Mouse (Mus musculus) forebrain, embryonic 13.5 days (tissue): ENCODE results near the gene Sae1. TPM values are rescaled to one million over a fixed set of nuclear protein-coding genes. Genes with fewer than 3 reads are reported as not detected.

Experiments
- ATAC-seq: fragments of 200-750 bp; cut with Nextera tagmentation; 2 replicates; pipeline ENCODE4 v1.8.0; 2017
- H3K27ac ChIP-seq: fragments of 300-500 bp; sonication (generic); 2 replicates; pipeline ENCODE4 v1.5.1; 2015; ENCODE audit warnings: inconsistent platforms, mild to moderate bottlenecking, moderate library complexity
- H3K27me3 ChIP-seq: fragments of 300-500 bp; sonication (generic); 2 replicates; pipeline ENCODE4 v1.6.1; 2015; ENCODE audit warnings: mild to moderate bottlenecking, inconsistent platforms
- H3K36me3 ChIP-seq: fragments of 300-500 bp; sonication (generic); 2 replicates; pipeline ENCODE4 v1.6.1; 2015; ENCODE audit warnings: mild to moderate bottlenecking, inconsistent platforms; ENCODE audit not compliant: poor library complexity, severe bottlenecking
- H3K4me1 ChIP-seq: fragments of 300-500 bp; sonication (generic); 2 replicates; pipeline ENCODE4 v1.6.1; 2015; ENCODE audit warnings: inconsistent platforms
- H3K4me2 ChIP-seq: fragments of 300-500 bp; sonication (generic); 2 replicates; pipeline ENCODE4 v1.6.1; 2015; ENCODE audit warnings: inconsistent platforms, mild to moderate bottlenecking, moderate library complexity
- H3K4me3 ChIP-seq: fragments of 300-500 bp; sonication (generic); 2 replicates; pipeline ENCODE4 v1.5.1; 2015; ENCODE audit warnings: mild to moderate bottlenecking, inconsistent platforms
- H3K9ac ChIP-seq: fragments of 300-500 bp; sonication (generic); 2 replicates; pipeline ENCODE4 v1.6.1; 2015; ENCODE audit warnings: mild to moderate bottlenecking, inconsistent platforms
- H3K9me3 ChIP-seq: fragments of 300-500 bp; sonication (generic); replicated peaks from 2 replicates; pipeline ENCODE4 v1.6.1; 2016; ENCODE audit warnings: inconsistent platforms
- WGBS: fragments of 180-500 bp; shearing (Covaris S2); methylation state at CpG from one replicate; pipeline ENCODE4 v1.1.7; 2015; 5-methylcytosine and 5-hydroxymethylcytosine counted together
- polyA plus RNA-seq: library from polyadenylated mRNA; unstranded; fragments of >200 nt; fragmentation: Nextera tagmentation; extraction: Ambion mirVana; gene quantifications from 2 replicates; pipeline ENCODE4 v1.2.1, GENCODE M21; 2015

Gene Sae1
- polyA plus RNA-seq, 1 experiment from 2014 or later = 355 TPM

- no peak for ATAC-seq
- H3K4me1 ChIP-seq = no peaks in the 10 kb centered on the region
- H3K27ac ChIP-seq = no peak overlapping the region
- 91% methylated on average over 3 of the region's 3 CpGs for WGBS
- no peaks in the 10 kb centered on the region for H3K27me3 ChIP-seq
- H3K4me2 ChIP-seq = no peak overlapping the region
- H3K9ac ChIP-seq = 0 out of 2 replicates have a peak overlapping the region, but pooled peaks have one; percentile 8
- H3K9me3 ChIP-seq = no peaks in the 10 kb centered on the region
- peaks cover 81% of the 10 kb centered on the region for H3K36me3 ChIP-seq
- no peak overlapping the region for H3K4me3 ChIP-seq
These were observed 58.5 kb downstream of the Sae1 start for GRCm38 (mm10) chr7:16329146-16329545.

- Histone ChIP-seq H3K4me3 (no peak overlapping the region), H3K36me3 (peaks cover 65% of the 10 kb centered on the region), H3K27ac (no peak overlapping the region), H3K27me3 (no peaks in the 10 kb centered on the region), H3K4me1 (no peaks in the 10 kb centered on the region), H3K9me3 (no peaks in the 10 kb centered on the region), H3K9ac (no peak overlapping the region), H3K4me2 (no peak overlapping the region)
- no peak for ATAC-seq
- 98% methylated on average over 2 of the region's 2 CpGs for WGBS
These were observed 61.0 kb downstream of the Sae1 start for GRCm38 (mm10) chr7:16326607-16326971.

DNA sequence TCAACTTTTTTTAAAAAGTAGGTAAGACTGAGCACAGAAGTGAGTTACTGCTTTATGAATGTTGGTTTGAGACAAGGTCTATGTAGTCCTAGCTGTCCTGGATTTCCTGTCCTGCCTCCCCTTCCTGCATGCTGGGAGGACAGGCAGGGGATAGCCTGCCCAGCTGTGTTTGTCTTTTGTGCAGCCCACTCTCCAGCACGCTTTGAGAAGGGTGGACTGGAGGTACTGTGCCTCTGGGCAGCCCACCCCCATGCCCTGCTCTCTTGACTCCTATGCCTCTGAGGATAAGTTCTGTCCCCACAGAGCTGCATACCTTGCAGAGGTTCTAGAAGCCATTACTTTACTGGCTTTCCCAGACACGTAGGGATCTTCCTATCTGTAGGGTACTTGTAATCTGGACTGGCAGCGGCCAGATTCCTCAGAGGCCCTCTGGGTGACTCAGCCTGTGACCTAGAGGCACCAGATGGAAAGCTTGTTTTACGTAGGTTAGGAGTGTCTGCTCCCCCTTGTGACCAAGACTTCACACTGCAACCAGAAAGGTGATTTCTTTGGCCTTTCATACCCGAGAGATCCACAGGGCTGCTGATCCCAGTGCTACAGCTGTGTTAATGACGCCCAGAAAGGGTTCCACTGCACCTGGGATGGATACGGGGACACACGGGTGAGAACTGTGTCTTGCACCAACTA lies 61.5 kb downstream of the Sae1 start:
- no peak overlapping the region for H3K4me3 ChIP-seq
- no peak overlapping the region for H3K27ac ChIP-seq
- H3K4me2 ChIP-seq = no peak overlapping the region
- no peak overlapping the region for H3K9ac ChIP-seq
- peak; percentile 53; the same call in 1 of the 2 replicates for ATAC-seq
- H3K4me1 ChIP-seq = no peaks in the 10 kb centered on the region
- no peaks in the 10 kb centered on the region for H3K9me3 ChIP-seq
- 41% methylated on average over 8 of the region's 8 CpGs for WGBS
- H3K36me3 ChIP-seq = peaks cover 65% of the 10 kb centered on the region
- no peaks in the 10 kb centered on the region for H3K27me3 ChIP-seq

- no peak overlapping the region for H3K4me2 ChIP-seq
- no peak overlapping the region for H3K9ac ChIP-seq
- no peak for ATAC-seq
- no peak overlapping the region for H3K4me3 ChIP-seq
- no peaks in the 10 kb centered on the region for H3K4me1 ChIP-seq
- no peak overlapping the region for H3K27ac ChIP-seq
- peaks cover 52% of the 10 kb centered on the region for H3K36me3 ChIP-seq
- 94% methylated on average over 7 of the region's 7 CpGs for WGBS
- H3K27me3 ChIP-seq = no peaks in the 10 kb centered on the region
- no peaks in the 10 kb centered on the region for H3K9me3 ChIP-seq
These were observed 62.9 kb downstream of the Sae1 start for GRCm38 (mm10) chr7:16324661-16325060.

GRCm38 (mm10) chr7:16320479-16320878 lies 67.1 kb downstream of the Sae1 start:
- ATAC-seq = no peak
- Histone ChIP-seq H3K36me3 (peaks cover 21% of the 10 kb centered on the region), H3K27ac (no peak overlapping the region), H3K4me1 (no peaks in the 10 kb centered on the region), H3K27me3 (no peaks in the 10 kb centered on the region), H3K9me3 (no peaks in the 10 kb centered on the region), H3K4me2 (no peak overlapping the region), H3K9ac (no peak overlapping the region), H3K4me3 (no peak overlapping the region)
- WGBS = 92% methylated on average over 6 of the region's 6 CpGs

DNA sequence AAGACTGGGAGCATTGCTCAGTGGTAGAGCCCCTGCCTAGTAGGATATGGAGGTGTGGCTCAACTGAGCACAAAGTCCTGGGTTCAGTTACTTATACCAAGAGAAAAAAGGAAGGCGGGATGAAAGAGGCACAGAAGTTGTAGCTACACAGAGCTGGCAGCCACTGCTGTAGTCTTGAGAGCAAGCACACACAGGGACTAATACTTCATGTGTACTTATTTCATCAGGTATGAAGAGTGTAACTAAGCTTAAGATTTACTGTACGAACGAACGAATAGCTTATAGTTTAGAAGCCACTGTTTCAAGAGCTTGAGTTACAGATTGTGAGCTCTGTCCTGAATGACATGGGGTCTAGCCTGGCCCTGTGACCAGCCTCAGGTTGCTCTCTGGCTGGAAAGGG lies 68.4 kb downstream of the Sae1 start:
- Histone ChIP-seq H3K4me1 (peaks cover 5% of the 10 kb centered on the region; the same call in 1 of the 2 replicates), H3K9ac (no peak overlapping the region), H3K4me3 (no peak overlapping the region), H3K9me3 (no peaks in the 10 kb centered on the region), H3K36me3 (0 out of 2 replicates have a peak, but pooled peaks cover 14% of the 10 kb centered on the region), H3K27ac (no peak overlapping the region), H3K4me2 (no peak overlapping the region), H3K27me3 (no peaks in the 10 kb centered on the region)
- 91% methylated on average over 4 of the region's 4 CpGs for WGBS
- no peak for ATAC-seq

DNA sequence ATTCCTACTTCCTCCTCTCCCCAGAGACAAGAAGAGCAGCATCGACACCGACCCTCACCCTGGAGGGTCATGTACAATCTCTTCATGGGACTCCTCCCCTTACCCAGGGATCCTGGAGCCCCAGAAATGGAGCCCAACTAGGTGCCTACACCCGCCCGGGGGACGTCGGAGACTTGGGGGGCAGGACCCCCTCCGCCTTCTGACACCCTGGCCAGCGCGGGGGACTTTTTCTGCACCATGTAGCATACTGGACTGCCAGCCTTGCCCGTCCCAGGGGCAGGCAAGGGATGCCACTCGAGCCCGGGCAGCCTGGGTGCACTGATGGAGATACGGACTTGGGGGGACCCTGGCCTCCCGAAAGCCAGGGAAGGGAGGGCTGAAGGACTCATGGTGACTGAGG lies 70.5 kb downstream of the Sae1 start:
- 0 out of 2 replicates have a peak, but pooled peaks cover 8% of the 10 kb centered on the region for H3K36me3 ChIP-seq
- H3K4me1 ChIP-seq = peaks cover 23% of the 10 kb centered on the region
- ATAC-seq = no peak
- no peak overlapping the region for H3K4me2 ChIP-seq
- no peak overlapping the region for H3K27ac ChIP-seq
- H3K27me3 ChIP-seq = peaks cover 7% of the 10 kb centered on the region
- H3K4me3 ChIP-seq = no peak overlapping the region
- no peak overlapping the region for H3K9ac ChIP-seq
- WGBS = 84% methylated on average over 14 of the region's 14 CpGs
- no peaks in the 10 kb centered on the region for H3K9me3 ChIP-seq

DNA sequence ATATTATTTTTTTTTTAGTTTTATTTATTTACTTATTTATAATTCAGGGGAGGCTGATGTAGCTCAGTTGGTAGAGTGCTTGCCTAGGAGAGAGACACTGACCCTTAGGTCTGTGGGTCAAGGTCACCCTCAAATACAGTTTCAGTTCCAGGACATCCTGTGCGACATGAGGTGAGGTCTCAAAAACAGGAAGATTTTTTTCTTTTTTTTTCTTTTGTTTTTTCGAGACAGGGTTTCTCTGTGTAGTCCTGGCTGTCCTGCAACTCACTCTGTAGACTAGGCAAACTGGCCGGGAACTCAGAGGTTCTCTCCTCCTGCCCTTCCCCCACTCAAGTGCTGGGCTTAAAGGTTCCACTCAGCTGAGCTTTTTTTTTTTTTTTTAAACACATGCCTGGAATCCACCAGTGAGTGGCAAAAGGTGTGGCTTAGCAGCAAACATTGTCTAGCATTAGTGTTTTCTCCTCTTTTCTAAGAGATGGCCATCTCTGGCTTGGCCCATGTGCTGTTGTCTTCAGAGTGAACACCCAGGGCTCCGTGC lies 72.3 kb downstream of the Sae1 start:
- Histone ChIP-seq H3K4me3 (no peak overlapping the region), H3K36me3 (0 out of 2 replicates have a peak, but pooled peaks cover 8% of the 10 kb centered on the region), H3K4me1 (peaks cover 41% of the 10 kb centered on the region), H3K27ac (no peak overlapping the region), H3K9me3 (no peaks in the 10 kb centered on the region), H3K27me3 (peaks cover 18% of the 10 kb centered on the region), H3K9ac (no peak overlapping the region), H3K4me2 (no peak overlapping the region)
- no peak for ATAC-seq
- WGBS = 71% methylated on average over 4 of the region's 4 CpGs

- Histone ChIP-seq H3K4me1 (peaks cover 51% of the 10 kb centered on the region), H3K4me3 (peak overlapping the region; percentile 70), H3K36me3 (0 out of 2 replicates have a peak, but pooled peaks cover 8% of the 10 kb centered on the region), H3K9ac (peak overlapping the region; percentile 86), H3K27ac (peak overlapping the region; percentile 87), H3K9me3 (no peaks in the 10 kb centered on the region), H3K4me2 (peak overlapping the region; percentile 97), H3K27me3 (peaks cover 23% of the 10 kb centered on the region)
- WGBS = 7% methylated on average over 13 of the region's 13 CpGs
- ATAC-seq = no peak
These were observed 73.3 kb downstream of the Sae1 start for GRCm38 (mm10) chr7:16314221-16314775.

DNA sequence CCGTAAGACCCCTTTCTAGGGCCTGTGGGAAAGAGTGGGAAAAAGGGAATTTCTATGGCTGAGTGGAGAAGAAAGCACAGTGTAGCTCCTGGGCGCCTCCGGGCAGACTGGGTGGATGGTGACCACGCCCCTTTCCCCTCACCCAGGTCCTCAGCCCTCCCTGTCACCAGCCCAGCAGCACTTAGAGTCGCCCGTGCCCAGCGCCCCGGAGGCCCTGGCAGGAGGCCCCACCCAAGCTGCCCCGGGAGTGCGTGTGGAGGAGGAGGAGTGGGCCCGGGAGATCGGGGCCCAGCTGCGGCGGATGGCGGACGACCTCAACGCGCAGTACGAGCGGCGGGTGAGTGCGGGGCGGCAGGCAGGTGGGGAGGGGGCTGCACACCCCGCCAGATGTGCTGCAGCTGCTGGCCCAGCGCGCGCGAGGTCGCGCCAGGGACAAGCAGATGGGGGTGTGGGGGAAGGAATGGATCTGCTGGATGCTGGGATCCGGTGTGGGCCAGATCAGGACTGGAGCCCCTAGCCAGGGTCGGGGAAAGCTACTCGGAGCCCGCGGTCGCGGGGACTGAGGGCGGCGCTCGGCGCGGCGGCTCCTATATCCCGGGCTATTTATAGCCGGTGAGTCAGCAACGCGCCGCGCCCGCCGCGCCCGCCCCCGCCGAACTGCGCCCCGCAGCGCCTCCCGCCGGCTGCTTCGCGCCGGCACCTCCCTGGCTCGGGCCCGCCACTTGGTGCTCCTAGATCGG lies 74.0 kb downstream of the Sae1 start:
- peaks cover 23% of the 10 kb centered on the region for H3K27me3 ChIP-seq
- H3K4me3 ChIP-seq = peak overlapping the region; percentile 70
- no peaks in the 10 kb centered on the region for H3K9me3 ChIP-seq
- peak overlapping the region; percentile 86 for H3K9ac ChIP-seq
- WGBS = 1% methylated on average over 55 of the region's 66 CpGs
- 0 out of 2 replicates have a peak, but pooled peaks cover 8% of the 10 kb centered on the region for H3K36me3 ChIP-seq
- H3K27ac ChIP-seq = peak overlapping the region; percentile 87
- ATAC-seq = peak; percentile 65
- peaks cover 57% of the 10 kb centered on the region for H3K4me1 ChIP-seq
- peak overlapping the region; percentile 97 for H3K4me2 ChIP-seq

DNA sequence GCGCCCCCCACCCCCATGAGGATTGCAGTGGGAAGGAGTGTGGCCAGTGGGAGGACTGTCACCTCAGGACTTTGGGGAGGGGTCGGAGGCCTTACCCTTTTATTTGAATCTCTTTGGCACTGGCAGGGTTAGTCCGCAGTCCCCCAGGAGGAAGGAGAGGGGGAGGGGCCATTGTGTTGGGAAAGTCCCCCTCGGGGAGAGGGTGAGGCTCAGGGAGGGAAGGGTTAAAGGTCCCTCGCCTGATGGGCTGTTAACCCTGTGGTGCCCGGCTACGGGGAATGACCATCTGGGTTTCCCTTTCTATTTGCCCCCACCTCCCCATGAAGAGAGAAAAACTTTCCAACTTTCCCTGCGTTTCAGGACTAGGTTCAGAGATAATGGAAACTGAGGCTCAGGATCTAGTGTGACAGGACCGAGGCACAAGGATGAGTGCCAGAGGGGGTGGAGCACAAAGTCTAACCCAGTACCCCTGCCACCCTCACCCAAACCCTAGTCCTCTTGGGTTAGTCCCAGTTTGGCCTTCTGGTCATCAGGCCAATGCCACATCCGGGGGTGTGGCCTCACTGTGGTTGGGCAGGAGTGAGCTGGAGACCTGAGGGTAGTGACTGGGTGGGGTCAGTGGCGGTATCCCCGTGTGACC lies 74.8 kb downstream of the Sae1 start:
- Histone ChIP-seq H3K4me2 (peak overlapping the region; percentile 97), H3K27me3 (peaks cover 23% of the 10 kb centered on the region), H3K36me3 (0 out of 2 replicates have a peak, but pooled peaks cover 8% of the 10 kb centered on the region), H3K9ac (peak overlapping the region; percentile 81), H3K4me1 (peaks cover 57% of the 10 kb centered on the region), H3K9me3 (no peaks in the 10 kb centered on the region), H3K4me3 (peak overlapping the region; percentile 70), H3K27ac (peak overlapping the region; percentile 78)
- no peak; the same call in 1 of the 2 replicates for ATAC-seq
- 0% methylated on average over 11 of the region's 12 CpGs for WGBS
